Mouse (Mus musculus) heart, postnatal 0 days (tissue): ENCODE measurements around the gene Ppp2ca.

Experiments used
- CTCF ChIP-seq: IDR thresholded peaks from 2 replicates; pipeline ENCODE4 v1.5.1; 2016; ENCODE audit warnings: antibody characterized with exemption, control low read depth, low read depth
- EP300 ChIP-seq: IDR thresholded peaks from 2 replicates; pipeline ENCODE4 v1.6.1; 2016; ENCODE audit warnings: antibody characterized with exemption, low read depth

DNA sequence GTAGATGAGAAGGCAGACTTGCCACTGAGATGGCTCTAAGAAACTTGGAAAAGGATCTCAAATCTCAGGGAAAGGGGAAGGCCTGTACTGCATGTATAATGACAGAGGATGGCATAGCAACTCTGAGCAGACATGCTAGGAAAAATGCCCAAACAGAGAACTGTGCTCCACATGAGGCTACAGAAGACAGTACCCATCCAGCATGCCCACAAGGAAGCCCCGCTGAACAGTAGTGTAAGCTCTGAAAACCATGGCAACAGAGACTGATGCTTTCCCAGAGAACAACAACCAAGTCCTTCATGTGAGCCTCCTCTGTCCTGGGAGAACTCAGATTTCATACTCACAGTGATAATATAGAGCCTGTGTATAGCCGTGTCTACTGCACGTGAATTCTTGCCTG is 43.8 kb upstream of the Ppp2ca start:
- TF ChIP-seq CTCF, result no peak
- no peak for TF ChIP-seq EP300
